Mouse (Mus musculus) thymus, postnatal 10 days (tissue): ENCODE data around the gene Snx1.

Experiments
- DNase-seq, 2 experiments: peaks; one replicate each; pipeline ENCODE4 v3.0.0; 2021; ENCODE audit warnings: low spot score in 2 of 2

Snx1 gene

DNA sequence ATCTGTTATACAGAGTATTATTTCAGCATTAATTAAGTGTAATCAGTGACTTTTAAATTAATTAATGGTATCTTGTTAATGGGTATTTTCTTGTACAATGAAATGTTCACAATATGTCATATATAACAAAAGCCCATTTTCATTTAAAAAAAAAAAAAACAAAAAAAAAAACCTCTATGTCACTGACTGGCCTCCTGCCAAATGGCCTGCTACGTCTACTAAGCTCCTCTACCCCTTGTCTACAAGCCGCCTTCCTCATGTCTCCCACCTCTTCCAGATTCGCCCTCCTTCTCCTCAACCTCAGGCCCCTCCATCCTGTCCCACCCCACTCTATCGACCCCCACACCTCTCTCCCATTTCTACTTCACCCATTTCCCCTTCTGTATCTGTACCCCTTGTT is 74.9 kb downstream of the Snx1 start:
- no peak for DNase-seq

- DNase-seq: no peak
Measured at GRCm38 (mm10) chr9:66049931-66050601, 76.3 kb downstream of the Snx1 start.

- DNase-seq: no peak
Measured at GRCm38 (mm10) chr9:66043241-66043640, 83.1 kb downstream of the Snx1 start.

GRCm38 (mm10) chr9:66042331-66042730 is 84.1 kb downstream of the Snx1 start:
- no peak for DNase-seq

GRCm38 (mm10) chr9:66040801-66041200 is 85.6 kb downstream of the Snx1 start:
- DNase-seq: no peak

DNA sequence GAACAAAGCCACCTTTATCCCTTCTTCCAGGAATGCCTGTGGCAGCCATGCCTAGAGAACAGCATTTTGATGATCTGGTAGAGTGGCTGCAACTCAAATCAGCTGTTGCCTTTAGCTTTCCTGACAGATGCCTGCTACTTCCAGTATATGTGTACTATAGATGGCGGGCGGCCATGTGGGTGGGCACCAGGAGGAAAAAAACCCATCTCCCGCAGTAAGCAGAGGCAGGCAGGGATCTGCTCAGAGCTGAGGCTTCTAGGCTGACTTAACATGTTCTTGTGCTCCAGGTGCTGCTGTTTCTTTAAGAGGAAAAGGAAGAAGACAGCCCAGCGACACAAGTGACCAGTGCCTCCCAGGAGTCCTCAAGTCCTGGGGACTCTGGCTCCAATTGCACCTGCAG is 87.1 kb downstream of the Snx1 start:
- no peak for DNase-seq

- DNase-seq: no peak
Measured at GRCm38 (mm10) chr9:66038581-66038980, 87.8 kb downstream of the Snx1 start.
